Mouse (Mus musculus) liver, adult 2 months (tissue): ENCODE measurements at regions not wholly inside any gene's neighbourhood (a gene's known extent, or its start where the extent isn't known, plus 50 kb on each side); places are given as distances from the start of the nearest gene placed in this dataset.

Experiments
- CTCF ChIP-seq: fragments of 200-500 bp; IDR thresholded peaks from 2 replicates; pipeline ENCODE4 v1.5.1; 2011; ENCODE audit warnings: low read depth, low read length, control low read depth
- POLR2A ChIP-seq: fragments of 200-500 bp; IDR thresholded peaks from 2 replicates; pipeline ENCODE4 v1.6.1; 2011; ENCODE audit warnings: low read length, control low read depth; ENCODE audit not compliant: insufficient read depth; ENCODE audit errors: extremely low read depth

DNA sequence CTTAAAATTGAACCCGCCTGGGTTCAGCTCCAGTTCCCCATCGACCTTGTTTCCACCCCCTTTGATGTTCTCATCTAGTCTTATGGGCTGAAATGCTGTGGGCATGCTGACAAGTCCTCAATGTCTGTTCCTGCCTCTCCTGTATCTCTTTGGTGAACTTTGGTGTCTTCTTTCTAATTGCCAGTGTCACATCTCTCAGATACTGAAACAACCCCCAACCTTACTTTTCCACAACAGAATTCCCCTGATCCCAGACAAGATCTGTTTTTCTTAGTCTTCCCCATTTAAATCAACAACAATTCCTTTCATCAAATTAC lies 303.5 kb downstream of the Plpp3 start:
- TF ChIP-seq POLR2A = no peak
- no peak for TF ChIP-seq CTCF
